Mouse (Mus musculus) spleen, postnatal 10 days (tissue): ENCODE measurements around the gene Kxd1.

Experiments used
- DNase-seq, 2 experiments: peaks; one replicate each; pipeline ENCODE4 v3.0.0; 2021 to 2022; ENCODE audit warnings: low spot score in 2 of 2

Kxd1 gene

GRCm38 (mm10) chr8:70547762-70548161 lies 20.0 kb upstream of the Kxd1 start:
- DNase-seq = no peak

GRCm38 (mm10) chr8:70546412-70546811 lies 18.7 kb upstream of the Kxd1 start:
- DNase-seq = no peak

- peak in 1 of 2 experiments; percentile 56 for DNase-seq
Measured at GRCm38 (mm10) chr8:70544200-70544687, 16.5 kb upstream of the Kxd1 start.

- DNase-seq = no peak
Measured at GRCm38 (mm10) chr8:70541081-70541480, 13.3 kb upstream of the Kxd1 start.

- no peak for DNase-seq
Measured at GRCm38 (mm10) chr8:70540507-70541071, 12.8 kb upstream of the Kxd1 start.

GRCm38 (mm10) chr8:70540013-70540506 lies 12.3 kb upstream of the Kxd1 start:
- peak; percentile 36 to 38 for DNase-seq

GRCm38 (mm10) chr8:70539077-70539813 lies 11.5 kb upstream of the Kxd1 start, which contains the start of gene Ell:
TSS of gene Ell (plus strand) at chr8:70539457.
- peak; percentile 98 to 100 for DNase-seq

GRCm38 (mm10) chr8:70538633-70539076 lies 10.9 kb upstream of the Kxd1 start:
- DNase-seq = peak; percentile 99 to 100

- peak in 1 of 2 experiments; percentile 69 for DNase-seq
Measured at GRCm38 (mm10) chr8:70538024-70538579, 10.3 kb upstream of the Kxd1 start.

- no peak for DNase-seq
Measured at GRCm38 (mm10) chr8:70535701-70536100, 7.9 kb upstream of the Kxd1 start.

GRCm38 (mm10) chr8:70535221-70535620 lies 7.5 kb upstream of the Kxd1 start:
- no peak for DNase-seq

- no peak for DNase-seq
Measured at GRCm38 (mm10) chr8:70534281-70534680, 6.5 kb upstream of the Kxd1 start.

GRCm38 (mm10) chr8:70530314-70530713 lies 2.6 kb upstream of the Kxd1 start:
- peak in 1 of 2 experiments; percentile 54 for DNase-seq

GRCm38 (mm10) chr8:70529741-70530161 lies 2.0 kb upstream of the Kxd1 start:
- DNase-seq = no peak

- DNase-seq = no peak
Measured at GRCm38 (mm10) chr8:70529299-70529698, 1.5 kb upstream of the Kxd1 start.

GRCm38 (mm10) chr8:70528182-70528797 lies 534 bp upstream of the Kxd1 start:
- no peak for DNase-seq

GRCm38 (mm10) chr8:70527111-70527511 lies 645 bp downstream of the Kxd1 start:
- DNase-seq = peak in 1 of 2 experiments; percentile 59

GRCm38 (mm10) chr8:70522592-70523403 lies 5.0 kb downstream of the Kxd1 start:
- DNase-seq = peak; percentile 92 to 96

GRCm38 (mm10) chr8:70519606-70520005 lies 8.2 kb downstream of the Kxd1 start:
- DNase-seq = no peak

GRCm38 (mm10) chr8:70519043-70519442 lies 8.7 kb downstream of the Kxd1 start:
- no peak for DNase-seq
